Mouse (Mus musculus) ovary, postnatal 10 days (tissue): ENCODE measurements at regions not wholly inside any gene's neighbourhood (a gene's known extent, or its start where the extent isn't known, plus 50 kb on each side); places are given as distances from the start of the nearest gene placed in this dataset.
"Not testable (repeated sequence)": the region's sequence is repeated elsewhere in the genome, so short reads cannot be mapped to it uniquely, and the experiment has no call there.

ENCODE experiments used
- DNase-seq: peaks from one replicate; pipeline ENCODE4 v3.0.0; 2022; ENCODE audit warnings: low spot score

DNA sequence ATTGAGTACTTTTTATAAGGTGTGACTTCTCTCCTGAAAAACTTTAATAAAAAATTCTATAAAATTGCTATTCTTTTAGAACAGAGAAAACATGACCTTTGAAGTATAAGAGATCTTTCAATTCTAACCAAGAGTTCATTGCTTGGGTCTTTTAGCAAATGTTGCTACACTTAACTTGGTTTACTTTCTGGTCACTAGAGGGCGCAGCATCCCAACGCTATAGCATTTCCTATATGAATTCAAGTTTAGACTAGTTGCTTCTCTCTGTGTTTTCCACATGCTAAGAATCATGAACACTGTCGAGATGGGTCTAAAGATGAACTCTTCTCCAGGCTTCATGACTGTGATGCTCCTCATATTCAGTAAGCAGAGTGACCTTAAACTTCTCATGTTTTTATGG is 544.3 kb downstream of the Dad1 start:
- DNase-seq: not testable (repeated sequence)

DNA sequence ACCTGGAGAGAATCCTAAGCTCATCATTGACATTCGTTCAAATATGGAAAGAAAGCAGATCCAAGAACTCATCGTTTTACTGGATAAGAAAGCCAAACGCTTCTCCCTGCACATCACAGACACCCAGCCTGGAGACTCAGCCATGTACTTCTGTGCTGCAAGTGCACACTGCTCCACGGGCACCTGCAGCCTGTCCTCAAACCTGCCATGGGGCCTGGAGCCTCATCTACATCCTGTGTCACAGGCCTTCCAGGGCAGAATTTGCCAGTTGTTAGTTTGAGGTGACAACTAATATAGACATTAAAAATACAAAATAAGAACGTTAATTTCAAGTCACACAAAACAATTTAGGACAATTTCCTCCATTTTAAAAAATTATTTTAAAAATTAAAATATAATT is 549.6 kb downstream of the Dad1 start:
- not testable (repeated sequence) for DNase-seq

- not testable (repeated sequence) for DNase-seq
Measured at GRCm38 (mm10) chr14:53703593-53703992, 550.3 kb downstream of the Dad1 start.

DNA sequence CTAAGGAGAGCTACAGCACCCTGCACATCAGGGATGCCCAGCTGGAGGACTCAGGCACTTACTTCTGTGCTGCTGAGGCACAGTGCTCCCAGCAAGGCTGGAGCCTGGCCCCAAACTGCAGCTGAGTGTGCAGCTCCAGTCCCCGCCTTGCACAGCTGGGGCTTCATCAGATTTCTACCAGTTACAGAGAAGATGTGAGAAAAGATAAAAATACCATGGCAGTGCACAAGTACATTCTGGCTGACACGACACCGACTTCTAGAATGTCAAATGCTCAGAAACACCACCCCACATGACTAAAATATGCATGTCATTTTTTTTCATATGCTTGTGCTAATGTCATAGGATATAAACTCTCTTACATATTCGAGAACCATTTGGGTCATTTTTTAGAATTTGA is 569.8 kb downstream of the Dad1 start:
- not testable (repeated sequence) for DNase-seq

DNA sequence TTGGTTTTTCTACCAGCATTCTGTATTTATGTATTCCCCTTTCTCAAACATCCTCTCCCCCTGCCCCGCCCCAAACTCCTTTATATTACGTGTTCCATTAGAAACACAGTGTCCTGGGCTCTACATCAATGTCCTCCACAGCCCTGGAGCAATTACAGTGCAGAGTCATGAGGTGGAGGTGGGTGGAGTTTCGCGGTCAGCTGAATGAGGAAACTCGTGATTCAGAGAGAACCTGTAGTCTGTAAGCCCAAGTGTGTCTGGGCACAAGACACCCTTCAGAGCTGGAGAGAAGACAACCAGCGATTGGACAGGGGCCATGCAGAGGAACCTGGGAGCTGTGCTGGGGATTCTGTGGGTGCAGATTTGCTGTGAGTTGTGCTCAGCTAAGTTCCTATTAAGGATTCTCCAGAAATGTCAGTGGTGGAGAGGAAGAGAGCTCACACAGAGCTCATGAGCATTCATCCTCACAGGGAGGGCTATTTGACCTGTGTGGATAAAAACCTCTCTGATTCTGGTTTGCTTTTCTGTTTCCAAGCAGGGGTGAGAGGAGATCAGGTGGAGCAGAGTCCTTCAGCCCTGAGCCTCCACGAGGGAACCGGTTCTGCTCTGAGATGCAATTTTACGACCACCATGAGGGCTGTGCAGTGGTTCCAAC is 570.4 kb downstream of the Dad1 start:
- DNase-seq: not testable (repeated sequence)

DNA sequence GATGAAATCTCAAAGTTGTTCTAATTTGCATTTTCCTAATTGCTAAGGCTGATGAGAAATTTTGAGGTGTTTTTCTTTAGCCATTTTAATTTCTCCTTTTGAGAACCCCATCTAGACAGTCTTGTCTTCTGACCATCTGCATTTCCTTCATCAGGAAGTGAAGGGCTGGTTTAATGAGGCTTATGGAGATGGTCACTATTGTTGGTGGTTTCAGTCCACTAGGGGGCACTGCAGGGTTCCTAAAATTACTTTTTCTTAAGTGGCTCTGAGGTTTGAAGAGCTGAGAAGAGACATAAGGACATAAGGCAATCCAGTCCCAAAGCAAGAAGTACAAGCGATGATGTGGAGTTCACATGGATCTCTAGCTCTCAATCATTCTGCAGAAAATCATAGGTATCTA is 571.2 kb downstream of the Dad1 start:
- DNase-seq: not testable (repeated sequence)

- DNase-seq: not testable (repeated sequence)
Measured at GRCm38 (mm10) chr14:53681320-53681719, 572.6 kb downstream of the Dad1 start.

GRCm38 (mm10) chr14:53665681-53666080 is 588.2 kb downstream of the Dad1 start:
- not testable (repeated sequence) for DNase-seq

DNA sequence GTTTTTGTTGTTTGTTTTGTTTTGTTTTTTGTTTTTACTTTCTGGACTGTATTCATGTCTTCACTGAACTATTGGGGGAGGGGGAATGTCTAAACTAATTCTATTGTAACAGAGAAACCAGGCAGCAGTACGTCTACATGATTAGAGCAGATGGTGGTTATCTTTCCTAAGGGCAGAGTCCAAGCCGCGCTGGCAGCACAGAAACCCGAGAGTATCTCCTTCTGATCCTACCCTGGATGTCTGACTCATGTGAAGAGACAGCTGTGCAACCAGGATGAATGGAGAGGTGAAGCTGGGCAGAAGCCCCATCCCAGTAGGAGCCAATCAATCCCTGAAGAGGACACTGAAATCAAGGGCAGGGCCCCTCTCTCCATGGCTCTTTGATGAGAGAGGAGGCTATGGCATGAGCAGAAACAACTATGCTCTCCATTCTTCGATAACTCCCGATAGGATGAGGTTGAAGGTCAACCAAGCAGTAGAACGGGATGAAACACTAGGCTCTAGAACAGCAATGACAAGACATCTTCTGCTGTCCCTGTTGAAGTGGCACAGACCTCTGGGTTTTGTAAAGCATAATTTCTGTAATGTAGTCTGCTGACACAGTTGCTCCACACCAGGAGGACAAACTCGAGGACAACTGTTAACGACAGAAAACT is 591.1 kb downstream of the Dad1 start:
- not testable (repeated sequence) for DNase-seq

DNA sequence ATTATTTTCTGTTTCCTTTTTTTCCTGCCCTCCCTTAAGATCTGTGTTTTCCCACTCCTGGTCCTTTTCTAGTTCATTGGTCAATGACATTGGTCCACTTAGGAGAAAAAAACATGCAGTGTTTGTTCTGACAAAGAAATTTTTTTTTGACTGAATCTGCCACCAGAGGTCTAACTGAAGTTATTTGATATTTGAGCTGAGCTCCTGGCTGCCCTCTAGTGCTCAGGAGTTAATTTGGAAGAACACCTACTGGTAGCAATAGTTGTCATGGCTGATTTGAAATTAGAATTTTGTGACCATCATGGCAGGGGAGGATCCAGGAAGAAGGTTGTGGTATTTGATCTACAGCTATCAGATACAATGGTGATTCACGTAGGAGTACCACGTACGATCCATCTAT is 599.2 kb downstream of the Dad1 start:
- DNase-seq: not testable (repeated sequence)

DNA sequence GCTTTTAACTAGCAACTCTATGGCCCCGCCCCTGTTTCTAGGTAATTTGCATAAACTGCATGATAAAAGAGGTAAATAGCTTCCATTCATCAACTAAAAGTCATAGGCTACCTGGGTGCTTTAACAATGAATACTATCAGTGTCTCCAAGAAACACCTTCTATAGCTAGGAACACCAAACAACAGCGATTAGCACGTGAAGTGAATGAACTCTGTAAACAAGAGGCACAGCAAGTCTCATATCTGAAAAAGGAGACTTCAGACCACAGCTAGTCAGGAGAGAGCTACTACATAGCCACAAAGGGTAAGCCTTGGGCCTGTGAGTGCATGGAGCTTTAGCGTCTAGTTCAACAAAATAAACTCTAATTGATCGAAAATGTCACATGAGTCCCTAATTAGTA is 602.8 kb downstream of the Dad1 start:
- DNase-seq: not testable (repeated sequence)

DNA sequence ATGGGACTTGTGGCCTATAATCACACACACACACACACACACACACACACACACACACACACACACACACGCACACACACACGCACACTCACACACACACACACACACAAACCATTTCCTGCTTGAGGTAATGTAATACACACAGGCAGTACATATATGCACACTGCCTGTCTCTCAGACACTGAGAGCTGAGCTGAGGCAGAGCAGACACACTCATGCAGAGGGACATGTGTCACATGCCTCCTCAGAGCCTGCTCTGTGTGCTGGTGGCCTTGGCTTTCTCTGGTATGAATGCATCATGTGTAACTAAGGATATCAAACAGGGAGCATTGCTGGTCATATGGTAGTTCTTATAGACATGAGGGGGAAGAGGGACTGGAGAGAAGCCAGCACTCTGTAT is 604.7 kb downstream of the Dad1 start:
- not testable (repeated sequence) for DNase-seq

DNA sequence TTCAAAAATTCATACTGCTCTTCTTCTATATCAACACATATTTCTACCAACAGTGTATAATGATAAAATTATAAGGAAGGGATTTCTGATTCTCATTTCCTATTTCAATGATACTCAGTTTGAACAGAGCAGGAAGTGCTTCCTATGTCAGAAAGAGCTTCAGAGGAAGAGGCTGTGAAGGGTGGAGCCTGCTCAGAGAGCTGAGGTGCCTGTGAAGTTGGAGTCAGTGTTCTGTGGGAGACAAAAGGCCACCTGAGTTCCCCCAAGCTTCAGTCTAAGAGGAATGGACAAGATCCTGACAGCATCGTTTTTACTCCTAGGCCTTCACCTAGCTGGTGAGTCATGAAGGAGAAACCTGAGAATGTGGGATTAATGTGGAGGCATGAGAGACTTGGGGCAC is 613.5 kb downstream of the Dad1 start:
- not testable (repeated sequence) for DNase-seq

DNA sequence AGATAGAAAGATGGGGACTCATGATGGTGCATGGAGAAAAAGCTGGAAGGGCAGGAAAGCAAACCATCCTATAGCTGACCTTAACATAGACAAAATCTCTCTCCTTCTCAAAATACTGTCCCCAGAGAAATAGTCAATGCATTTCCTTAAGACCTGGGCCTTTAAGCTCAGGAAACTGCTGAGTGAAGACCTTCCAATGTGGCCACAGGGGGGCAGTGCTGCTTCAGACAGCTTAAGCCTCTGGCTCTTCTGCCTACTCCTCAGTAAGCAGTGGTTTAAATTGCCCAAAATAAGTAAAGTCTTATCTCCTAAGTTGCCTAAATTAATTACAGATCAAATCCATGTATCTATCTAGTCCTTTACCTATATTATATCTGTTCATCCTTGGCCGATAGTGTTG is 616.2 kb downstream of the Dad1 start:
- not testable (repeated sequence) for DNase-seq

DNA sequence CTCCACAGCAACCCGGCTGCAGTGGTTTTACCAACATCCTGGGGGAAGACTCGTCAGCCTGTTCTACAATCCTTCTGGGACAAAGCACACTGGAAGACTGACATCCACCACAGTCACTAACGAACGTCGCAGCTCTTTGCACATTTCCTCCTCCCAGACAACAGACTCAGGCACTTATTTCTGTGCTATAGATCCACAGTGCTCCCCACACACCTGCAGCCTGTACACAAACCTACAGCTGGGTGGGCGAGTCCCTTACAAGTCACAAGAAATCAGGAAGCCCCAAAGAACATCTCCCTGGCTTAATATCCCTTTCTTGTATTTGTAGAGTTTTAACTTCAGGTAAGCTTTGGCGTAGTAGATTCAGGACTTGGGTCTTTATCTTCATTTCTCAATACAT is 618.7 kb downstream of the Dad1 start:
- DNase-seq: not testable (repeated sequence)

DNA sequence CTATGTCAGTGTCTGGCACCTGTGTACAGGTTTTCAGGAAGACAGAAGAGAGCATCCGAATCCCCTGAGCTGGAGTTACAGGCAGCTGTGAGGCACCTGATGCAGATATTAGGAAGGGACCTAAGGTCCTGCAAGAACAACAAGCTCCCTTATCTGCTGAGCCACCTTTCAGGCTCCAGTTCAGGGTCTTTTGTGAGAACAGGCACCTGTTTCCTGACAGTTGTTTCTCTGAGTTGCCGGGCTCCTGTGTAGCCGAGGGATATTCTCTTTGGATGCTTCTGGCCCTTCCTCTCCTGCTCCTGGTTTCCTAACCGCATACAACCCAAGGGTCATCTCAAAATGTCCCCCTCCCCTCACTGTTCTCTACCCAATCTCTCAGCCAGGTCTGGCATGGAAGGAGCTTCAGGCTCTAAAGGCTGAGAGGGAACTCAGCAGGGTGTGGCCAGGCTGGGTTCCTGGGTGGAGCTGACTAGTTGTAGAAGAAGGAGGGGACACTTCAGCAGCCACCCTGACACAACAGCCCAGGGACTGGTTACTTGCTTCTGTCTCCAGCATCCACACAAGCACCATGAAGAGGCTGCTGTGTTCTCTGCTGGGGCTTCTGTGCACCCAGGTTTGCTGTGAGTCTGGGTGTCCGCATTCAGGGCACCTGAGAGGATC is 619.5 kb downstream of the Dad1 start:
- not testable (repeated sequence) for DNase-seq

- DNase-seq: not testable (repeated sequence)
Measured at GRCm38 (mm10) chr14:53633743-53634142, 620.2 kb downstream of the Dad1 start.

GRCm38 (mm10) chr14:53621376-53621775 is 632.5 kb downstream of the Dad1 start:
- not testable (repeated sequence) for DNase-seq

DNA sequence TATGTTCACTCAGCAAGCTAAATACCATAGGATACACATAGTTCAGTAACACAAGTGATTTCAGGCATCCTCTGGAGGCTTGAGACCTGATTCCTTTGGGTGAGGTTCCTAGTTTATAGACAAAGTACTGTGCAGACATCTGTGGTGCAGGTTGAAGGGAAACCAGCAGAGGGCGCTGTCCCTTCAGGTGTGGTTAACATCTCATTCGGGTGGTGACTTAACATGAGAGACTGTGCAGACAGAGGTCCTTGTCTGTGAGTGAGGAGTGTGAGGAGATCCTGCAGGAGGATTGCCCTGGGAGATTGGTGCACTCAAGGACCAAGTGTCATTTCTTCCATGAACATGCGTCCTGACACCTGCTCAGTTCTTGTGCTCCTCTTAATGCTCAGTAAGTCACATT is 637.8 kb downstream of the Dad1 start:
- not testable (repeated sequence) for DNase-seq

GRCm38 (mm10) chr14:53614341-53614740 is 639.6 kb downstream of the Dad1 start:
- DNase-seq: no peak

GRCm38 (mm10) chr14:53599299-53599698 is 654.6 kb downstream of the Dad1 start:
- DNase-seq: not testable (repeated sequence)

DNA sequence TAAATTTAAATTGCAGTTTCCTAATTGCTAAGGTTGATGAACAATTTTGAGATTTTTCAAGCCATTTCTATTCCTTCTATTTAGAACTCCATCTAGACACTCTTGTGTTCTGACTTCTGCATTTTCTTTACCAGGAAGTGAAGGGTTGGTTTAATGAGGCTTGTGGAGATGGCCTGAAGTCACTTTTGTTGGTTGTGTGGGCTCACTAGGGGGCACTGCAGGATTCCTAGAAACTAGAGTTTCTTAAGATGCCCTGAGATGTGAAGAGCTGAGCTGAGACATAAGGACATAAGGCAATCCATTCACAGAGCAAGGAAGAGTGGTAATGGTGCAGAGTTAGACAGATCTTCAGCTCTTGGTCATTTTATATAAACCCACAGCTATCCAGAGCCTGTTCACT is 656.6 kb downstream of the Dad1 start:
- DNase-seq: not testable (repeated sequence)

DNA sequence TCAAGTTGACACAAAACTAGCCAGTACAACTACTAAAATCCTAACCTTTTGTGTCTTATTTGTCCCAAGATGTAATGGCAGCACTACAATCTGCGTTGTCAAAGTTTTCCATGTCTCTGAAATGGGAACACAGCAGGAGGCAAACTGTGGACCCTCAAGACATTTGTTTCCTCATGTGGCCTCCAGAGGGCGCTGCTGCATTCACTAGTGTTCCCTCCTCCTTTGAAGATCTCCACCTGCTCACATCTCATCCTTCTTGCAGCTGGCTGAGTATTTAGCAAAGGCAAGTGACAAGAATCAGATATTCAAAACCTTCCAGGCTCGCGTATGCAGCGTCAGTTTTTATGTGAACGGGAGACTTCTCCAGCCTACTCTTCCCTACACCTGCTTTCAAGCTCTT is 663.3 kb downstream of the Dad1 start:
- DNase-seq: not testable (repeated sequence)
